Mouse (Mus musculus): ENCODE measurements around the gene Acyp2. TPM values are rescaled to one million over a fixed set of nuclear protein-coding genes. Genes with fewer than 3 reads are reported as not detected.

Gene Acyp2
- total and polyA plus RNA-seq, 2 experiments = 1.0 to 2.3 TPM

- Histone ChIP-seq H3K4me1 (ENCODE audit: control insufficient read depth, insufficient read depth, low read length) (no peaks in the 10 kb centered on the region), H3K79me2 (ENCODE audit: control insufficient read depth, insufficient read depth, low read length) (no peaks in the 10 kb centered on the region), H3K27ac (replicated peaks; ENCODE audit: insufficient read depth, low read depth, low read length) (no peak overlapping the region), H3K9ac (ENCODE audit: low read depth, low read length) (no peak overlapping the region), H3K4me3 (ENCODE audit: insufficient read depth, low read depth, low read length) (no peak overlapping the region), H3K36me3 (ENCODE audit: control insufficient read depth, insufficient read depth, low read length) (no peaks in the 10 kb centered on the region), H3K27me3 (ENCODE audit: control insufficient read depth, insufficient read depth, low read length) (no peaks in the 10 kb centered on the region)
- no peak for TF ChIP-seq POLR2A (IDR thresholded peaks at IDR 0.05; ENCODE audit: extremely low read depth, insufficient read depth, low read length)
- no peak for TF ChIP-seq CTCF (IDR thresholded peaks at IDR 0.05; ENCODE audit: low read depth, low read length)
- DNase-seq (ENCODE audit: extremely low read depth, low read depth, low spot score) = no peak
- 75% methylated on average over 3 of the region's 3 CpGs for WGBS
These were observed 41.5 kb downstream of the Acyp2 start for GRCm38 (mm10) chr11:30607587-30608518.

GRCm38 (mm10) chr11:30597259-30597658, 52.1 kb downstream of the Acyp2 start:
- H3K36me3 ChIP-seq (ENCODE audit: control insufficient read depth, insufficient read depth, low read length) = no peaks in the 10 kb centered on the region
- no peak overlapping the region for H3K9ac ChIP-seq (ENCODE audit: low read depth, low read length)
- 88% methylated on average over 3 of the region's 3 CpGs for WGBS
- H3K27ac ChIP-seq (replicated peaks; ENCODE audit: insufficient read depth, low read depth, low read length) = no peak overlapping the region
- no peaks in the 10 kb centered on the region for H3K79me2 ChIP-seq (ENCODE audit: control insufficient read depth, insufficient read depth, low read length)
- no peaks in the 10 kb centered on the region for H3K27me3 ChIP-seq (ENCODE audit: control insufficient read depth, insufficient read depth, low read length)
- DNase-seq (ENCODE audit: extremely low read depth, low read depth, low spot score) = no peak
- TF ChIP-seq POLR2A (IDR thresholded peaks at IDR 0.05; ENCODE audit: extremely low read depth, insufficient read depth, low read length) = no peak
- TF ChIP-seq CTCF (IDR thresholded peaks at IDR 0.05; ENCODE audit: low read depth, low read length) = no peak
- no peaks in the 10 kb centered on the region for H3K4me1 ChIP-seq (ENCODE audit: control insufficient read depth, insufficient read depth, low read length)
- H3K4me3 ChIP-seq (ENCODE audit: insufficient read depth, low read depth, low read length) = no peak overlapping the region

GRCm38 (mm10) chr11:30580008-30580407, 69.4 kb downstream of the Acyp2 start:
- Histone ChIP-seq H3K79me2 (ENCODE audit: control insufficient read depth, insufficient read depth, low read length) (no peaks in the 10 kb centered on the region), H3K27me3 (ENCODE audit: control insufficient read depth, insufficient read depth, low read length) (no peaks in the 10 kb centered on the region), H3K36me3 (ENCODE audit: control insufficient read depth, insufficient read depth, low read length) (no peaks in the 10 kb centered on the region), H3K27ac (replicated peaks; ENCODE audit: insufficient read depth, low read depth, low read length) (no peak overlapping the region), H3K4me1 (ENCODE audit: control insufficient read depth, insufficient read depth, low read length) (no peaks in the 10 kb centered on the region), H3K4me3 (ENCODE audit: insufficient read depth, low read depth, low read length) (no peak overlapping the region), H3K9ac (ENCODE audit: low read depth, low read length) (no peak overlapping the region)
- WGBS = 82% methylated on average over 2 of the region's 2 CpGs
- no peak for DNase-seq (ENCODE audit: extremely low read depth, low read depth, low spot score)
- TF ChIP-seq CTCF (IDR thresholded peaks at IDR 0.05; ENCODE audit: low read depth, low read length) = no peak

GRCm38 (mm10) chr11:30578931-30579330, 70.5 kb downstream of the Acyp2 start:
- H3K79me2 ChIP-seq (ENCODE audit: control insufficient read depth, insufficient read depth, low read length) = no peaks in the 10 kb centered on the region
- 96% methylated on average over 2 of the region's 2 CpGs for WGBS
- no peaks in the 10 kb centered on the region for H3K27me3 ChIP-seq (ENCODE audit: control insufficient read depth, insufficient read depth, low read length)
- H3K9ac ChIP-seq (ENCODE audit: low read depth, low read length) = no peak overlapping the region
- H3K4me3 ChIP-seq (ENCODE audit: insufficient read depth, low read depth, low read length) = no peak overlapping the region
- H3K27ac ChIP-seq (replicated peaks; ENCODE audit: insufficient read depth, low read depth, low read length) = no peak overlapping the region
- H3K4me1 ChIP-seq (ENCODE audit: control insufficient read depth, insufficient read depth, low read length) = no peaks in the 10 kb centered on the region
- H3K36me3 ChIP-seq (ENCODE audit: control insufficient read depth, insufficient read depth, low read length) = no peaks in the 10 kb centered on the region
- no peak for DNase-seq (ENCODE audit: extremely low read depth, low read depth, low spot score)
- TF ChIP-seq POLR2A (IDR thresholded peaks at IDR 0.05; ENCODE audit: extremely low read depth, insufficient read depth, low read length) (no peak), CTCF (IDR thresholded peaks at IDR 0.05; ENCODE audit: low read depth, low read length) (no peak)

GRCm38 (mm10) chr11:30572790-30573395, 76.5 kb downstream of the Acyp2 start:
- Histone ChIP-seq H3K9ac (ENCODE audit: low read depth, low read length) (no peak overlapping the region), H3K27me3 (ENCODE audit: control insufficient read depth, insufficient read depth, low read length) (no peaks in the 10 kb centered on the region), H3K4me1 (ENCODE audit: control insufficient read depth, insufficient read depth, low read length) (no peaks in the 10 kb centered on the region), H3K4me3 (ENCODE audit: insufficient read depth, low read depth, low read length) (no peak overlapping the region), H3K27ac (replicated peaks; ENCODE audit: insufficient read depth, low read depth, low read length) (no peak overlapping the region), H3K36me3 (ENCODE audit: control insufficient read depth, insufficient read depth, low read length) (no peaks in the 10 kb centered on the region), H3K79me2 (ENCODE audit: control insufficient read depth, insufficient read depth, low read length) (no peaks in the 10 kb centered on the region)
- peak; percentile 32 for DNase-seq (ENCODE audit: extremely low read depth, low read depth, low spot score)
- TF ChIP-seq CTCF (IDR thresholded peaks at IDR 0.05; ENCODE audit: low read depth, low read length) = no peak
- no peak for TF ChIP-seq POLR2A (IDR thresholded peaks at IDR 0.05; ENCODE audit: extremely low read depth, insufficient read depth, low read length)
- WGBS = 66% methylated on average over 15 of the region's 15 CpGs

GRCm38 (mm10) chr11:30570568-30570967, 78.8 kb downstream of the Acyp2 start:
- TF ChIP-seq CTCF (IDR thresholded peaks at IDR 0.05; ENCODE audit: low read depth, low read length) (no peak), POLR2A (IDR thresholded peaks at IDR 0.05; ENCODE audit: extremely low read depth, insufficient read depth, low read length) (no peak)
- no peaks in the 10 kb centered on the region for H3K4me1 ChIP-seq (ENCODE audit: control insufficient read depth, insufficient read depth, low read length)
- H3K27ac ChIP-seq (replicated peaks; ENCODE audit: insufficient read depth, low read depth, low read length) = no peak overlapping the region
- no peak overlapping the region for H3K4me3 ChIP-seq (ENCODE audit: insufficient read depth, low read depth, low read length)
- H3K79me2 ChIP-seq (ENCODE audit: control insufficient read depth, insufficient read depth, low read length) = no peaks in the 10 kb centered on the region
- 88% methylated on average over 3 of the region's 3 CpGs for WGBS
- H3K27me3 ChIP-seq (ENCODE audit: control insufficient read depth, insufficient read depth, low read length) = no peaks in the 10 kb centered on the region
- no peak for DNase-seq (ENCODE audit: extremely low read depth, low read depth, low spot score)
- no peak overlapping the region for H3K9ac ChIP-seq (ENCODE audit: low read depth, low read length)
- H3K36me3 ChIP-seq (ENCODE audit: control insufficient read depth, insufficient read depth, low read length) = no peaks in the 10 kb centered on the region
